Mouse (Mus musculus): ENCODE data around the gene Jmjd6.
"Not testable (repeated sequence)": the region's sequence is repeated elsewhere in the genome, so short reads cannot be mapped to it uniquely, and the experiment has no call there.

Gene Jmjd6

GRCm38 (mm10) chr11:116854279-116854678 lies 11.0 kb upstream of the Jmjd6 start:
- TF ChIP-seq NANOG (IDR thresholded peaks at IDR 0.05; ENCODE audit: borderline replicate concordance, low read length) (no peak), CTCF (conservative IDR thresholded peaks at IDR 0.05; ENCODE audit: low read length) (no peak), POU5F1 (IDR thresholded peaks at IDR 0.05; ENCODE audit: borderline replicate concordance, low read length) (no peak)
- H3K27me3 ChIP-seq (ENCODE audit: insufficient read depth, low read length) = no peaks in the 10 kb centered on the region
- no peaks in the 10 kb centered on the region for H3K9me3 ChIP-seq (ENCODE audit: low read length)
- H3K36me3 ChIP-seq (ENCODE audit: insufficient read depth, low read length) = peaks cover 49% of the 10 kb centered on the region
- H3K4me3 ChIP-seq (replicated peaks; ENCODE audit: low read length) = peak overlapping the region; percentile 98
- peaks cover 42% of the 10 kb centered on the region for H3K4me1 ChIP-seq (replicated peaks; ENCODE audit: low read depth, low read length)

DNA sequence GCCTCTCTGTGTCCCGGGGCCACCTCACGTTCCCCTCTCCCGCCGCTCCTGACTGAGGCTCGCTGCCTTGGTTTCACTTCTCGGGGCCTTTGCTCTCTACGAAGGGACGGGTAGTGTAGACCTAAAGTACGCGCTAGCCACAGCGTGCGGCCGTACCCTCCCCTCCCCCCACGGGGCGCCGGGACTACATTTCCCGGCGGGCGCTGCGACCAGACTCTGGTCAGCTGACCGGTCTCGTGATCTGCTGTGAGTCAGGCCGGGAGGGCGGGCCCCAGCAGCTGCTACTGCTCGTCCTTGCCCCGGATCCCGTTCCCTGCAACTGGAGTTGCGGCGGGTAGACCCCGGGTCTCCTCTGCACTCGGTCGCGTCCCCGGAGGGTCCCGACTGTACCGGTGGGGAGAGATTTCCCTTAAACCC lies 10.3 kb upstream of the Jmjd6 start:
- TF ChIP-seq CTCF (conservative IDR thresholded peaks at IDR 0.05; ENCODE audit: low read length) = no peak
- no peak for TF ChIP-seq NANOG (IDR thresholded peaks at IDR 0.05; ENCODE audit: borderline replicate concordance, low read length)
- TF ChIP-seq POU5F1 (IDR thresholded peaks at IDR 0.05; ENCODE audit: borderline replicate concordance, low read length) = no peak
- Histone ChIP-seq H3K27me3 (ENCODE audit: insufficient read depth, low read length) (no peaks in the 10 kb centered on the region), H3K9me3 (ENCODE audit: low read length) (no peaks in the 10 kb centered on the region), H3K36me3 (ENCODE audit: insufficient read depth, low read length) (peaks cover 50% of the 10 kb centered on the region), H3K4me3 (replicated peaks; ENCODE audit: low read length) (peak overlapping the region; percentile 98), H3K4me1 (replicated peaks; ENCODE audit: low read depth, low read length) (peaks cover 38% of the 10 kb centered on the region)

DNA sequence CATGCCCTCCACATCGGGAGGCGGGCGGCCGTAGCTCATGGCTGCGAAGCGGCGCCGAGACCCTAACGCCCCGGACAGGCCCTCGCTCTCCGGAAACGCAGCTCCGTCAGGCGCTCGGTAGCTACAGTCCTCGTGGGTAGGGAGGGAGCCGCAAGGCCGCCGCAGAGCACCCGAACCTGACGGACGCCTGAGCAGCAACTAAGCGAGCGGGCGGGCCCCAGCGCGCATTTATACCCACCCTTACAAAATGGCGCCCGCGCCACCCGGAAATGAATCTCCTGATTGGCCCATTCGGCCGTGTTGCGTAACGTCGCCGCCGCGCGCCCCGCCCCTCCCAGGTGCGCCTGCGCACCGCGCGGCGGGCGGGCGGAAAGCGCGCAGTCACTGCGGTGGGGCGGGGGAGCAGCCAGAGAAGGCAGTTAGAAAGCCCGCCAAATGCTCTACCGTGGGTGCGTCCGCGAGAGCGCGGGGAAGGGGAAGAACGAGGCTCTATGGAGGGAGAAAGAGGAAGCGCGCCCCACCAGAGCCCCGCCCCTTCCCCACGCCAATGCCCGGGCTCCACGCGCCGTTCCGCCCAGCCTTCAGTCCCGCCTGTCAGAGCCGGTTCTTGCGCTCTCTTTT lies 9.8 kb upstream of the Jmjd6 start, which contains the start of gene Srsf2:
Gene Srsf2, minus strand, starts transcription at position 204 of the 621 bp plus-strand sequence.
- Histone ChIP-seq H3K4me3 (replicated peaks; ENCODE audit: low read length) (peak within 1 kb of the TSS; percentile 98), H3K27me3 (ENCODE audit: insufficient read depth, low read length) (no peaks in the 10 kb centered on the region), H3K9me3 (ENCODE audit: low read length) (no peaks in the 10 kb centered on the region), H3K36me3 (ENCODE audit: insufficient read depth, low read length) (peaks cover 55% of the 10 kb centered on the region), H3K4me1 (replicated peaks; ENCODE audit: low read depth, low read length) (peaks cover 41% of the 10 kb centered on the region)
- TF ChIP-seq CTCF (conservative IDR thresholded peaks at IDR 0.05; ENCODE audit: low read length) = no peak
- TF ChIP-seq POU5F1 (IDR thresholded peaks at IDR 0.05; ENCODE audit: borderline replicate concordance, low read length) = no peak
- no peak for TF ChIP-seq NANOG (IDR thresholded peaks at IDR 0.05; ENCODE audit: borderline replicate concordance, low read length)

GRCm38 (mm10) chr11:116852291-116852890 lies 9.1 kb upstream of the Jmjd6 start, which contains the start of gene Mfsd11:
TSS of gene Mfsd11 (plus strand) at chr11:116852440.
- no peaks in the 10 kb centered on the region for H3K27me3 ChIP-seq (ENCODE audit: insufficient read depth, low read length)
- H3K36me3 ChIP-seq (ENCODE audit: insufficient read depth, low read length) = peaks cover 59% of the 10 kb centered on the region
- no peaks in the 10 kb centered on the region for H3K9me3 ChIP-seq (ENCODE audit: low read length)
- no peak for TF ChIP-seq POU5F1 (IDR thresholded peaks at IDR 0.05; ENCODE audit: borderline replicate concordance, low read length)
- peaks cover 44% of the 10 kb centered on the region for H3K4me1 ChIP-seq (replicated peaks; ENCODE audit: low read depth, low read length)
- H3K4me3 ChIP-seq (replicated peaks; ENCODE audit: low read length) = peak within 1 kb of the TSS; percentile 98

GRCm38 (mm10) chr11:116851576-116852290 lies 8.5 kb upstream of the Jmjd6 start:
- H3K27me3 ChIP-seq (ENCODE audit: insufficient read depth, low read length) = no peaks in the 10 kb centered on the region
- TF ChIP-seq POU5F1 (IDR thresholded peaks at IDR 0.05; ENCODE audit: borderline replicate concordance, low read length) (no peak), CTCF (conservative IDR thresholded peaks at IDR 0.05; ENCODE audit: low read length) (no peak), NANOG (IDR thresholded peaks at IDR 0.05; ENCODE audit: borderline replicate concordance, low read length) (no peak)
- H3K4me1 ChIP-seq (replicated peaks; ENCODE audit: low read depth, low read length) = peaks cover 43% of the 10 kb centered on the region
- H3K4me3 ChIP-seq (replicated peaks; ENCODE audit: low read length) = peak overlapping the region; percentile 98
- H3K9me3 ChIP-seq (ENCODE audit: low read length) = no peaks in the 10 kb centered on the region
- H3K36me3 ChIP-seq (ENCODE audit: insufficient read depth, low read length) = peaks cover 62% of the 10 kb centered on the region

- Histone ChIP-seq H3K9me3 (ENCODE audit: low read length) (no peaks in the 10 kb centered on the region), H3K36me3 (ENCODE audit: insufficient read depth, low read length) (peaks cover 64% of the 10 kb centered on the region), H3K4me3 (replicated peaks; ENCODE audit: low read length) (peak overlapping the region; percentile 98), H3K27me3 (ENCODE audit: insufficient read depth, low read length) (no peaks in the 10 kb centered on the region), H3K4me1 (replicated peaks; ENCODE audit: low read depth, low read length) (peaks cover 41% of the 10 kb centered on the region)
- no peak for TF ChIP-seq CTCF (conservative IDR thresholded peaks at IDR 0.05; ENCODE audit: low read length)
- TF ChIP-seq NANOG (IDR thresholded peaks at IDR 0.05; ENCODE audit: borderline replicate concordance, low read length) = no peak
- no peak for TF ChIP-seq POU5F1 (IDR thresholded peaks at IDR 0.05; ENCODE audit: borderline replicate concordance, low read length)
These were observed 7.7 kb upstream of the Jmjd6 start for GRCm38 (mm10) chr11:116850833-116851477.

DNA sequence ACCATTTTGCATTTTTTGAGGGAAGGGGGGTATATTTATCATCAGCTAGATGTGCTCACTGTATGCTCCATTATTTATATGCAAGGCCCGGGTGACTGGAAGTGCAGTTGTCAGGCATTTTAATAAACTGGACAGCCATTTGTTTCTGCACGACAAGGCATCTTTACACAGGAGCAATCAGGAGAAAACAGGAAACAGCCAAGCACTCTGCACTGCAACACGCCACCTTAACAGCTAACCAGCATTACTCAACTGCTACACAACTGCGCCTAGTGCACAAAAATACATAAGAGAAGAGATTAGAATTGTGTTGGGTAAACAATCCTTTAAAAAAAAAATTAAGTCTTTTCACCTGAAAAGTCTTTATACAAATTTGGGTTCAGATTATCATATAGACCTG lies 6.8 kb upstream of the Jmjd6 start:
- H3K36me3 ChIP-seq (ENCODE audit: insufficient read depth, low read length) = peaks cover 69% of the 10 kb centered on the region
- no peaks in the 10 kb centered on the region for H3K27me3 ChIP-seq (ENCODE audit: insufficient read depth, low read length)
- H3K4me3 ChIP-seq (replicated peaks; ENCODE audit: low read length) = peak overlapping the region; percentile 98
- peaks cover 42% of the 10 kb centered on the region for H3K4me1 ChIP-seq (replicated peaks; ENCODE audit: low read depth, low read length)
- TF ChIP-seq POU5F1 (IDR thresholded peaks at IDR 0.05; ENCODE audit: borderline replicate concordance, low read length) = no peak
- TF ChIP-seq CTCF (conservative IDR thresholded peaks at IDR 0.05; ENCODE audit: low read length) = no peak
- no peak for TF ChIP-seq NANOG (IDR thresholded peaks at IDR 0.05; ENCODE audit: borderline replicate concordance, low read length)
- H3K9me3 ChIP-seq (ENCODE audit: low read length) = no peaks in the 10 kb centered on the region

DNA sequence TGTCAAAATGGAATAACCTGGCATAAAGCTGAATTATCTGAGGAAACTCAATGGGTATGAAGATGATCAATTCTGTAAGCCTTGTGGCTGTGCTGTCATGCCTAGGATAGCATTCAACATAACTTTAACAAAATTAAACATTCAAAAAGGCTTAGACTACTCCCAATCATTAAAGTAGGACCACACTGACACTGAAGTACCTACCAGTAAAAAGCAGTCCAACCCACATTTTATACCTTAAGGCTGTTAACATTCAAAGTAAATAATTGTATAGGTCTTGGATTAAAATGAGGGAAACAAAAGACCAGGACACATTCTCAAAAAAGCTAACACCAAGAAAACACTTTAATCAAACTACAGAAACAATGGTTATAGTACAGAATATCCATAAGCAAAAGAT lies 6.3 kb upstream of the Jmjd6 start:
- Histone ChIP-seq H3K36me3 (ENCODE audit: insufficient read depth, low read length) (peaks cover 69% of the 10 kb centered on the region), H3K4me1 (replicated peaks; ENCODE audit: low read depth, low read length) (peaks cover 42% of the 10 kb centered on the region), H3K9me3 (ENCODE audit: low read length) (no peaks in the 10 kb centered on the region), H3K4me3 (replicated peaks; ENCODE audit: low read length) (peak overlapping the region; percentile 98; the same call in 1 of the 2 replicates), H3K27me3 (ENCODE audit: insufficient read depth, low read length) (no peaks in the 10 kb centered on the region)
- TF ChIP-seq CTCF (conservative IDR thresholded peaks at IDR 0.05; ENCODE audit: low read length) = no peak
- TF ChIP-seq POU5F1 (IDR thresholded peaks at IDR 0.05; ENCODE audit: borderline replicate concordance, low read length) = no peak
- no peak for TF ChIP-seq NANOG (IDR thresholded peaks at IDR 0.05; ENCODE audit: borderline replicate concordance, low read length)

DNA sequence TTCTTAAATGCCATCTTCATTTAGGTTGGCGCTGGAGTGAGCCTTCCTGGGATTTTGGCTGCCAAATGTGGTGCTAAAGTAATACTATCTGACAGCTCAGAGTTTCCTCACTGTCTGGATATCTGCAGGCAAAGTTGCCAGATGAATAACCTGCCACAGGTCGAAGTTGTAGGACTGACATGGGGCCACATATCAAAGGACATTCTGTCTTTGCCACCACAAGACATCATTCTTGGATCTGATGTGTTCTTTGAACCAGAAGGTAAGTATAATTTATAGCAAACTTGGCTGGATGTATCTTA lies 5.6 kb upstream of the Jmjd6 start:
- Histone ChIP-seq H3K4me1 (replicated peaks; ENCODE audit: low read depth, low read length) (peaks cover 44% of the 10 kb centered on the region), H3K36me3 (ENCODE audit: insufficient read depth, low read length) (peaks cover 69% of the 10 kb centered on the region)
- not testable (repeated sequence) for H3K9me3 ChIP-seq (ENCODE audit: low read length); H3K4me3 ChIP-seq (replicated peaks; ENCODE audit: low read length); H3K27me3 ChIP-seq (ENCODE audit: insufficient read depth, low read length)
